Mouse (Mus musculus) embryonic facial prominence, embryonic 11.5 days (tissue): ENCODE results near the gene Mindy4. TPM values are rescaled to one million over a fixed set of nuclear protein-coding genes. Genes with fewer than 3 reads are reported as not detected.

ENCODE experiments used
- ATAC-seq: fragments of 200-750 bp; cut with Nextera tagmentation; replicated peaks from 2 replicates; pipeline ENCODE4 v1.8.0; 2017; ENCODE audit warnings: low read depth; ENCODE audit not compliant: insufficient number of reproducible peaks, low FRiP score, low TSS enrichment
- DNase-seq: peaks from one replicate; pipeline ENCODE4 v3.0.0-alpha.2; 2015; ENCODE audit warnings: low spot score
- H3K27ac ChIP-seq: fragments of 300-500 bp; sonication (generic); replicated peaks from 2 replicates; pipeline ENCODE4 v1.5.1; 2014; ENCODE audit warnings: mild to moderate bottlenecking, low read depth, low read length, control low read depth
- H3K27me3 ChIP-seq: fragments of 300-500 bp; sonication (generic); 2 replicates; pipeline ENCODE4 v1.6.1; 2014; ENCODE audit warnings: mild to moderate bottlenecking, low read length, moderate library complexity, mixed read lengths; ENCODE audit not compliant: control insufficient read depth, insufficient read depth
- H3K36me3 ChIP-seq: fragments of 300-500 bp; sonication (generic); replicated peaks from 2 replicates; pipeline ENCODE4 v1.6.1; 2014; ENCODE audit warnings: low read depth, mild to moderate bottlenecking, low read length, moderate library complexity, mixed read lengths; ENCODE audit not compliant: control insufficient read depth, insufficient read depth
- H3K4me1 ChIP-seq: fragments of 300-500 bp; sonication (generic); 2 replicates; pipeline ENCODE4 v1.6.1; 2014; ENCODE audit warnings: low read length, mixed read lengths; ENCODE audit not compliant: control insufficient read depth, insufficient read depth
- H3K4me2 ChIP-seq: fragments of 300-500 bp; sonication (generic); 2 replicates; pipeline ENCODE4 v1.6.1; 2014; ENCODE audit warnings: low read depth, mild to moderate bottlenecking, control low read depth, low read length, moderate library complexity
- H3K4me3 ChIP-seq: fragments of 300-500 bp; sonication (generic); 2 replicates; pipeline ENCODE4 v1.5.1; 2014; ENCODE audit warnings: low read depth, low read length, control low read depth
- H3K9ac ChIP-seq: fragments of 300-500 bp; sonication (generic); replicated peaks from 2 replicates; pipeline ENCODE4 v1.6.1; 2014; ENCODE audit warnings: mild to moderate bottlenecking, control low read depth, low read length
- H3K9me3 ChIP-seq: fragments of 300-500 bp; sonication (generic); replicated peaks from 2 replicates; pipeline ENCODE4 v1.6.1; 2016; ENCODE audit warnings: mild to moderate bottlenecking, low read length, inconsistent platforms, mixed read lengths; ENCODE audit not compliant: control insufficient read depth
- WGBS: fragments of 180-500 bp; shearing (Covaris S2); extraction: QIAGEN DNeasy Blood & Tissue Kit; methylation state at CpG from one replicate; pipeline ENCODE4 v1.1.7; 2014; 5-methylcytosine and 5-hydroxymethylcytosine counted together
- polyA plus RNA-seq: library from polyadenylated mRNA; unstranded; fragments of >200 nt; fragmentation: Nextera tagmentation; extraction: Ambion mirVana; gene quantifications from 2 replicates; pipeline ENCODE4 v1.2.1, GENCODE M21; 2014

Gene Mindy4
- polyA plus RNA-seq, 1 experiment from 2014 or later, result 26.0 TPM

- H3K4me3 ChIP-seq, result no peak overlapping the region
- no peak overlapping the region for H3K4me2 ChIP-seq
- H3K27ac ChIP-seq, result no peak overlapping the region
- H3K4me1 ChIP-seq, result no peaks in the 10 kb centered on the region
- H3K9me3 ChIP-seq, result no peaks in the 10 kb centered on the region
- H3K27me3 ChIP-seq, result no peaks in the 10 kb centered on the region
- ATAC-seq (no peak), DNase-seq (no peak)
- no peak overlapping the region for H3K9ac ChIP-seq
- H3K36me3 ChIP-seq, result no peaks in the 10 kb centered on the region; the same call in 1 of the 2 replicates
- 84% methylated on average over 11 of the region's 11 CpGs for WGBS
Measured at GRCm38 (mm10) chr6:55250809-55251208, 47.6 kb downstream of the Mindy4 start.

- Histone ChIP-seq H3K9ac (no peak overlapping the region), H3K27me3 (no peaks in the 10 kb centered on the region), H3K4me2 (no peak overlapping the region), H3K4me1 (no peaks in the 10 kb centered on the region), H3K9me3 (no peaks in the 10 kb centered on the region), H3K36me3 (no peaks in the 10 kb centered on the region), H3K4me3 (no peak overlapping the region), H3K27ac (no peak overlapping the region)
- WGBS, result 70% methylated on average over 7 of the region's 7 CpGs
- ATAC-seq (no peak), DNase-seq (no peak)
Measured at GRCm38 (mm10) chr6:55251596-55251995, 48.4 kb downstream of the Mindy4 start.

DNA sequence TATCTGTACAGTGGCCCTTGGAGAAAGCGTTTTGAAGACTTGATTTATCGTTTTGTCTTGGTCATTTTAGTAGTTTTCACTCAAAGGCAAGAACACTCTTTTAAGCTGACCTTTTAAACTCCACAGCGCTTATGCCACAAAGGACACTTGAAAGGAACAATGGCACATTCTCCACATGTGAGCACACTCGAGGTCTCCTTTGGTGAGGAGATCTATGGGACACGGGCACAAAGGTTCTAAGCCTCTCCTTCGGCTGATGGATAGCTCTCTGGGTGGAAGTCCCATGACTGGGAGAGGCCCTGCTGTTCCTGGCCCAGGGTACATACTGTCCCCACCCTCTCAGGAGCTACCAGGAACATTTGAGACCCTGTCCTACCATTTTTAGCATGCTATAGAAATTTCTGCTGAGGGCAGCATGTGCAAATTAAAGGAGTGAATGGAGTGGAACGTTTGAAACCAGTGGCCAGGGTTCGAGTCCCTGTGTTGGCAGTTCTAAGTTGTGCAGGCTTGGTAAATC is 49.6 kb downstream of the Mindy4 start:
- 78% methylated on average over 8 of the region's 8 CpGs for WGBS
- DNase-seq (no peak), ATAC-seq (no peak)
- H3K4me2 ChIP-seq, result no peak overlapping the region
- H3K9ac ChIP-seq, result no peak overlapping the region
- H3K4me3 ChIP-seq, result no peak overlapping the region
- no peak overlapping the region for H3K27ac ChIP-seq
- no peaks in the 10 kb centered on the region for H3K9me3 ChIP-seq
- no peaks in the 10 kb centered on the region for H3K27me3 ChIP-seq
- H3K4me1 ChIP-seq, result no peaks in the 10 kb centered on the region
- no peaks in the 10 kb centered on the region for H3K36me3 ChIP-seq

GRCm38 (mm10) chr6:55256500-55257191 is 53.5 kb downstream of the Mindy4 start:
- H3K4me3 ChIP-seq, result no peak overlapping the region
- WGBS, result 82% methylated on average over 13 of the region's 13 CpGs
- H3K4me1 ChIP-seq, result no peaks in the 10 kb centered on the region
- no peak overlapping the region for H3K27ac ChIP-seq
- H3K9me3 ChIP-seq, result no peaks in the 10 kb centered on the region
- DNase-seq, result no peak
- ATAC-seq, result no peak
- H3K36me3 ChIP-seq, result no peaks in the 10 kb centered on the region
- H3K27me3 ChIP-seq, result no peaks in the 10 kb centered on the region
- no peak overlapping the region for H3K9ac ChIP-seq
- H3K4me2 ChIP-seq, result no peak overlapping the region

DNA sequence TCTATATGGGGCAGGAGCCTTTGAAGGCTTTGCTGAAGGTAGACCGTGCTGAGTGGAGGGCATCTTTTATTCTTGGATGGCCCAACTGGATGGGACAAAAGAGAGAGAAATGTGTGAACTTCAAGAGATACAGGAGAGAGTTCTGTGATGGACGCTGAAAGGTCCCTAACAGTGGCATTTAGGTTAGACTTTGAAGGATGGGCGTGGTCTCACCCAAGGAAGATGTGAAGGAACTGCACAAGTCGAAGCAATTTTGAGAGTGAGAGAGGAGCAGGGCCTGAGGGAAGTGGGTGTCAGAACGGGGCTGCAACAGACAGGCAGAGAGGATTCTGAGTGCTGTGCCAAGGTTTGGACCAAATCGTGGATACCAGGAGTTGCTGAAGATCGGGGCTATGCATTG is 54.1 kb downstream of the Mindy4 start:
- no peak for ATAC-seq
- Histone ChIP-seq H3K27ac (no peak overlapping the region), H3K4me3 (no peak overlapping the region), H3K4me2 (no peak overlapping the region), H3K27me3 (no peaks in the 10 kb centered on the region), H3K9ac (no peak overlapping the region), H3K9me3 (no peaks in the 10 kb centered on the region), H3K36me3 (no peaks in the 10 kb centered on the region), H3K4me1 (no peaks in the 10 kb centered on the region)
- WGBS, result 88% methylated on average over 7 of the region's 7 CpGs
- no peak for DNase-seq

- Histone ChIP-seq H3K4me2 (no peak overlapping the region), H3K9ac (0 out of 2 replicates have a peak overlapping the region, but pooled peaks have one; percentile 34), H3K36me3 (no peaks in the 10 kb centered on the region), H3K9me3 (no peaks in the 10 kb centered on the region), H3K27me3 (no peaks in the 10 kb centered on the region), H3K4me3 (no peak overlapping the region), H3K27ac (peak overlapping the region; percentile 87), H3K4me1 (no peaks in the 10 kb centered on the region)
- WGBS, result 41% methylated on average over 14 of the region's 14 CpGs
- peak; percentile 86 for DNase-seq
- ATAC-seq, result peak; percentile 72
Measured at GRCm38 (mm10) chr6:55258428-55259325, 55.5 kb downstream of the Mindy4 start.

GRCm38 (mm10) chr6:55262161-55262560 is 59.0 kb downstream of the Mindy4 start:
- WGBS, result 86% methylated on average over 12 of the region's 12 CpGs
- no peaks in the 10 kb centered on the region for H3K36me3 ChIP-seq
- no peak for ATAC-seq

More at GRCm38 (mm10) chr6:55262161-55262560, 59.0 kb downstream of the Mindy4 start:
- no peak overlapping the region for H3K27ac ChIP-seq
- no peaks in the 10 kb centered on the region for H3K27me3 ChIP-seq
- H3K4me1 ChIP-seq, result no peaks in the 10 kb centered on the region
- no peak overlapping the region for H3K9ac ChIP-seq
- H3K4me3 ChIP-seq, result no peak overlapping the region
- H3K9me3 ChIP-seq, result no peaks in the 10 kb centered on the region
- no peak for DNase-seq
- no peak overlapping the region for H3K4me2 ChIP-seq
